8 mouse cellular contexts compared by ENCODE assay signal in genomic region chr6:99523109-99523632, GRCm38 (mm10). TPM values are rescaled to one million over a fixed set of nuclear protein-coding genes. Genes with fewer than 3 reads are reported as not detected.
DNase-seq lines count a peak whose midpoint lies in the region; TF ChIP-seq lines count a peak whose summit lies in the region.

No protein-coding gene starts in this region.

- DNase-seq in MEL-GATA-1-ER (ENCODE audit: extremely low read depth, low read depth) = peak; percentile 50
- DNase-seq in cerebellum, adult 2 months = peak; percentile 74 to 78
- DNase-seq in frontal cortex, adult 2 months (ENCODE audit: extremely low spot score in 1 of 2, low spot score in 1 of 2) = peak; percentile 54 to 81
- DNase-seq in hindbrain, embryonic 10.5 days (ENCODE audit: low spot score) = peak; percentile 84
- peak; percentile 71 to 79 for DNase-seq in layer of hippocampus, postnatal 10 days (ENCODE audit: low spot score in 2 of 2)
- DNase-seq in lung, postnatal 14 days = peak; percentile 69
- DNase-seq in ovary, postnatal 36 days (ENCODE audit: low spot score) = peak; percentile 77
- peak; percentile 68 to 72 for DNase-seq in thymus, postnatal 36 days

- no peak for TF ChIP-seq POLR2A in cerebellum, adult 2 months (IDR thresholded peaks at IDR 0.05; ENCODE audit: borderline replicate concordance, insufficient read depth, low read length)

- H3K27ac ChIP-seq in cerebellum, adult 2 months (ENCODE audit: insufficient read depth, low read length) = peak overlapping the region; percentile 92
- H3K27ac ChIP-seq in hindbrain, embryonic 10.5 days = peak overlapping the region; percentile 99

- H3K36me3 ChIP-seq in hindbrain, embryonic 10.5 days = peaks cover 12% of the 10 kb centered on the region

- H3K27me3 ChIP-seq in cerebellum, adult 2 months (ENCODE audit: control insufficient read depth, insufficient read depth, low read length) = no peaks in the 10 kb centered on the region
- no peaks in the 10 kb centered on the region for H3K27me3 ChIP-seq in hindbrain, embryonic 10.5 days (ENCODE audit: insufficient read depth, poor library complexity, severe bottlenecking)

- TF ChIP-seq CTCF in cerebellum, adult 2 months (IDR thresholded peaks at IDR 0.05; ENCODE audit: borderline replicate concordance, insufficient read depth, low read depth, low read length) = no peak

- H3K9me3 ChIP-seq in hindbrain, embryonic 10.5 days = peaks cover 10% of the 10 kb centered on the region

- H3K4me1 ChIP-seq in cerebellum, adult 2 months (ENCODE audit: control insufficient read depth, insufficient read depth, low read length) = no peaks in the 10 kb centered on the region
- peaks cover 31% of the 10 kb centered on the region for H3K4me1 ChIP-seq in hindbrain, embryonic 10.5 days (replicated peaks)

- peak overlapping the region; percentile 98 for H3K4me3 ChIP-seq in cerebellum, adult 2 months (replicated peaks; ENCODE audit: insufficient read depth, low read depth, low read length)
- peak overlapping the region; percentile 70 for H3K4me3 ChIP-seq in hindbrain, embryonic 10.5 days

- under 1% methylated on average over 22 of the region's 22 CpGs for WGBS in cerebellum, adult 2 months
- under 1% methylated on average over 22 of the region's 22 CpGs for whole genome bisulfite sequencing in hindbrain, embryonic 10.5 days

RNA-seq across cellular contexts. Expression of gene Foxp1, which starts 0.7 kb away (rescaled TPM):
- 21.0 and 22.0 TPM in 2 replicates for polyA plus RNA-seq in cerebellum, adult 2 months (2012; rRNA removed)
- 49.5 and 53.6 TPM in 2 replicates for polyA plus RNA-seq in frontal cortex, adult 2 months (2012; rRNA removed)
- 64.3 and 67.1 TPM in 2 replicates for polyA plus RNA-seq in hindbrain, embryonic 10.5 days (2016; fragmentation: Nextera tagmentation; extraction: Ambion mirVana)
- total RNA-seq in layer of hippocampus, postnatal 10 days (2021) = 100 to 1,000 TPM; 139 to 149 TPM

Comparison
In these comparisons a context has a peak if more than half of its experiments do, and no peak if none do; other contexts are left out.
1. Peak in every context shown above with its lines: DNase-seq, H3K4me3 ChIP-seq and H3K27ac ChIP-seq.